Mouse (Mus musculus) bone marrow, adult 2 months (tissue): Measurements from ENCODE around the gene Smim22. TPM values are rescaled to one million over a fixed set of nuclear protein-coding genes. Genes with fewer than 3 reads are reported as not detected.

ENCODE experiments used
- H3K27ac ChIP-seq: fragments of 200-500 bp; 2 replicates; pipeline ENCODE4 v1.5.1; 2012; ENCODE audit warnings: low read depth, mild to moderate bottlenecking, control low read depth, inconsistent platforms, low read length; ENCODE audit not compliant: control insufficient read depth, poor library complexity, insufficient read depth
- H3K4me1 ChIP-seq: fragments of 200-500 bp; 2 replicates; pipeline ENCODE4 v1.6.1; 2011; ENCODE audit warnings: low read length; ENCODE audit not compliant: control insufficient read depth, insufficient read depth
- H3K4me3 ChIP-seq: fragments of 200-500 bp; replicated peaks from 2 replicates; pipeline ENCODE3; 2011; ENCODE audit warnings: mild to moderate bottlenecking, low read depth, low read length, control low read depth; ENCODE audit not compliant: control insufficient read depth
- CTCF ChIP-seq: fragments of 200-500 bp; IDR thresholded peaks from 2 replicates; pipeline ENCODE4 v1.5.1; 2011; ENCODE audit warnings: low read length, control low read depth; ENCODE audit not compliant: control insufficient read depth, insufficient read depth
- POLR2A ChIP-seq: fragments of 200-500 bp; IDR thresholded peaks from 2 replicates; pipeline ENCODE4 v1.6.1; 2011; ENCODE audit warnings: low read depth, mild to moderate bottlenecking, control low read depth, low read length, borderline replicate concordance; ENCODE audit not compliant: control insufficient read depth
- WGBS: fragments of 180-500 bp; shearing (Covaris S2); methylation state at CpG from one replicate; pipeline ENCODE4 v1.1.7; 2018; 5-methylcytosine and 5-hydroxymethylcytosine counted together
- polyA plus RNA-seq: library from polyadenylated mRNA; stranded (reverse); fragments of >200 nt; gene quantifications from 2 replicates; pipeline ENCODE4 v1.2.4, GENCODE M21; 2011; ENCODE audit warnings: low replicate concordance; ENCODE audit not compliant: missing spikeins, insufficient read depth, insufficient read length

The Smim22 gene
- polyA plus RNA-seq, 1 experiment: not detected

- Histone ChIP-seq H3K4me3 (peak overlapping the region; percentile 97), H3K4me1 (peaks cover 5% of the 10 kb centered on the region), H3K27ac (peak overlapping the region; percentile 73)
- WGBS: 50% methylated on average over 13 of the region's 13 CpGs
- TF ChIP-seq CTCF (no peak), POLR2A (no peak)
Measured at GRCm38 (mm10) chr16:5012036-5013005, 5.2 kb downstream of the Smim22 start.

- Histone ChIP-seq H3K4me1 (peaks cover 5% of the 10 kb centered on the region), H3K4me3 (peak within 1 kb of the TSS; percentile 97), H3K27ac (peak within 1 kb of the TSS; percentile 73)
- under 1% methylated on average over 63 of the region's 63 CpGs for WGBS
- TF ChIP-seq CTCF: 0 out of 2 replicates have a peak, but pooled peaks have one; percentile 19
- TF ChIP-seq POLR2A: peak; percentile 86; the same call in 1 of the 2 replicates
Measured at GRCm38 (mm10) chr16:5013054-5013838, 6.2 kb downstream of the Smim22 start, which contains the start of gene Rogdi. Gene Rogdi (minus strand): TSS chr16:5013553.

- no peak overlapping the region for H3K27ac ChIP-seq
- no peak overlapping the region for H3K4me3 ChIP-seq
- no peak for TF ChIP-seq POLR2A
- no peak for TF ChIP-seq CTCF
- peaks cover 5% of the 10 kb centered on the region for H3K4me1 ChIP-seq
- 90% methylated on average over 4 of the region's 4 CpGs for WGBS
Measured at GRCm38 (mm10) chr16:5014578-5014977, 7.5 kb downstream of the Smim22 start.

- Histone ChIP-seq H3K4me3 (no peak overlapping the region), H3K27ac (no peak overlapping the region), H3K4me1 (no peaks in the 10 kb centered on the region; the same call in 1 of the 2 replicates)
- 91% methylated on average over 3 of the region's 3 CpGs for WGBS
- no peak for TF ChIP-seq CTCF
- TF ChIP-seq POLR2A: no peak
Measured at GRCm38 (mm10) chr16:5024021-5024420, 16.9 kb downstream of the Smim22 start.

- WGBS: 20% methylated on average over 2 of the region's 2 CpGs
- H3K27ac ChIP-seq: no peak overlapping the region
- no peaks in the 10 kb centered on the region; the same call in 1 of the 2 replicates for H3K4me1 ChIP-seq
- TF ChIP-seq POLR2A: no peak
- no peak for TF ChIP-seq CTCF
- no peak overlapping the region for H3K4me3 ChIP-seq
Measured at GRCm38 (mm10) chr16:5029847-5030246, 22.8 kb downstream of the Smim22 start.

GRCm38 (mm10) chr16:5035591-5035990 is 28.5 kb downstream of the Smim22 start:
- Histone ChIP-seq H3K4me3 (no peak overlapping the region), H3K27ac (no peak overlapping the region), H3K4me1 (no peaks in the 10 kb centered on the region; the same call in 1 of the 2 replicates)
- TF ChIP-seq POLR2A (no peak), CTCF (no peak)
- 98% methylated on average over 3 of the region's 3 CpGs for WGBS

- no peak overlapping the region for H3K27ac ChIP-seq
- no peaks in the 10 kb centered on the region; the same call in 1 of the 2 replicates for H3K4me1 ChIP-seq
- TF ChIP-seq CTCF: no peak
- TF ChIP-seq POLR2A: no peak
- H3K4me3 ChIP-seq: no peak overlapping the region
- 86% methylated on average over 5 of the region's 5 CpGs for WGBS
Measured at GRCm38 (mm10) chr16:5036649-5037234, 29.7 kb downstream of the Smim22 start.

- no peak for TF ChIP-seq POLR2A
- no peak for TF ChIP-seq CTCF
- Histone ChIP-seq H3K27ac (no peak overlapping the region), H3K4me1 (no peaks in the 10 kb centered on the region; the same call in none of the 2 replicates), H3K4me3 (no peak overlapping the region)
- 90% methylated on average over 3 of the region's 3 CpGs for WGBS
Measured at GRCm38 (mm10) chr16:5045322-5045721, 38.2 kb downstream of the Smim22 start.
